Mouse (Mus musculus) layer of hippocampus, postnatal 14 days (tissue): ENCODE data around the gene Mroh2a. TPM values are rescaled to one million over a fixed set of nuclear protein-coding genes. Genes with fewer than 3 reads are reported as not detected.
A peak's percentile ranks its signal among the peaks of the same experiment; 100 is the strongest.

Source experiments
- DNase-seq, 2 experiments: peaks; one replicate each; pipeline ENCODE4 v3.0.0; 2021 to 2022; ENCODE audit warnings: low spot score in 2 of 2, mixed read lengths in 1 of 2
- total RNA-seq, 2 experiments: library from RNA; stranded (reverse); gene quantifications; 2 replicates each; pipeline ENCODE4 v1.2.3; 2021

Mroh2a gene
- total RNA-seq, 2 experiments from 2014 or later = 0.12 to 0.17 TPM

DNA sequence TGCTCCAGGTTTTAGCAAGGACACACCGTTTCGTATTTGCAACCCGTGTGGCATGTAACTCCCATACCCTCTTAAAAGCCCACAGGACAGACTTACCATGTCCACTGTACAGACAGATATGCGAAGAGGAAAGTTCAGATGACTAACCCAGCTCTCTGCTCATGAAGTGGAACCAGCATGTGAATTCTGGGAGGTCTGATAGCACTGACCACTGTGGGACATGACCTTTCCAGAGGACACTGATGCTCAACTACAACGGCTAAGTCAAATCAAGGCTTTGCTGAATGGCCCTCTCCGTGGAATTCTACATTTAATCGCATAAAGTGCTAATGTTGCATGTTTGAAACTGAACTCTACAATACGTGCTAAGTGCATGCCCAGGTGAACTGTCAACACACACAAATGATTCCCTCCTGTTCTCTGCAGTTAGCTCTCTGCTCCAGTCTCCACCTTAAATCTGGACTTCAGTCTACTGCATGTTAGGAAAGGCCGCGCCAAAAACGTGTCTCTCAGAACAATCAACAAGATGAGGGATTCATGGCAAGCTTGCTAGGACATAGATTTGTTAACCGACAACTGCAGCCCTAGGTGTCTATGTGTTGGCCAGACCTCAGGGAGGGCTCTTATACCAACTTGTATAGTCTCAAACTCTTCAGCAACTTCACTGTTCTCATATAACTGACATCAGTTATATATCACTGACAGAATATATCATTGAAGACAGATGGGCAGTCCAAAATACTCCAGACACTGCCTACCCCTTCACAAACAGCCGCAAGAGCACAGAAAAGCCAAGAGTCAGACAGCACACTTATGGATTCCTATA lies 49.1 kb downstream of the Mroh2a start:
- DNase-seq = no peak

DNA sequence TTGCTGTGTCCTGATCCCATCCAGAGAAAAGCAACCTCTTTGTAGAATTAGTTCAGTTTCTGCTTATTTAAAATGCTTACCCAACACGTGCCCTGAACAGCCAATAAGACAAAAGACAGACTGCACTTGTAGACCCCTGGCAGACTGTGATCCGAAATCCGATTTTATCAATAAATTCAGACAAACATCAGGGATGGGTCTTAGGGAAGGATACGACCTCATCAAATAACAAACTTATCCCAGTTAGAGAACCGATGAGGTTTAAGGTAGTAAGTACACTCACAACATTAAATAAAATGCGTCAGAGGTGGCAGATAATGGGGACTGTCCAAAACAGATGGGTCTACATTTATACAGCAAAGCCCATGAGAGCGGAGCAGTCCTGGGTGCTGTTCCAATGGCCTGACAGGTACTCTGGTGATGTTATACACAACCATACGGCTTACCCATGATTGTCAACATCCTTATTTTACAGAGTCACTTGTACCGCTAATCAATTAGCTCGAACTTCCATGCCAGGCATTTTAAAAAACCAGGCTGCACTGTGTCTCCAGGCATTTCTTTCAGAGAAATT lies 49.8 kb downstream of the Mroh2a start:
- no peak for DNase-seq

DNA sequence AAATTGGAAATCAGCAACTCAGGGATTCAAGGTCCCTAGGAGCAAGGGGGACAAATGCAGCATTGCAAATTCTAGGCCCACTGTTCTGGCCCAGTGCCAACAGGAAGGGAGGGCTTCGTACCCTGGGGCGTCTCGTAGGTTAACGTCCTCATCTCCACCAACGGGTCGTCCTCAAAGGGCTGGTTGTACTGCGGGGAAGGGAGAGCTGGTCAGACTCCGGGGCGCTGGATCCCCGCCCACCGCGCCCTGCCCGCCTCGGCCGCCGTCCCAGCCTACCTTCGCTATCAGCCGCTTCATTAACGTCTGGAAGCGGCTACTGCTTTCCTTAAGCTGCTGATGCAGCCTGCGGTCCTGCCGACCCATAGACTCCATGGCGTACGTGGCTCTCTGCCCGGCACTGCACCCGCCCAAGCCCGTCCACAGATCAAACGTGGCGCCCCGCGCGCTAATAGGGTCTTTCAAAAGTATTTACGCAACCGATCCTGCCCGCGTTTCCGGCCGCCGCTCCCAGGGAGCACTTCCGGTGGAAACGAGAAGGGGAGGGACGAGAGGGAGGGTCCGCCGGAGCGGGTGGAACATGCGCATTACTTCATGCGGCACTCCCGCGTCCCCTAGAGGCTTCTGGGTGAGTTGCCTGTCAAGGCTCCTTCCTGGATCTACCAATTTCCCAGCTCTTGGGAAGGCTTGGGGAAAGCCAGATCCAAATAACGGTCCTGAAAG lies 50.5 kb downstream of the Mroh2a start, which contains the start of the genes Hjurp and Trpm8:
Gene Hjurp, minus strand, starts transcription at position 536 of the 720 bp plus-strand sequence.
Gene Trpm8, plus strand, starts transcription at position 564 of the 720 bp plus-strand sequence.
- DNase-seq = peak; percentile 100

DNA sequence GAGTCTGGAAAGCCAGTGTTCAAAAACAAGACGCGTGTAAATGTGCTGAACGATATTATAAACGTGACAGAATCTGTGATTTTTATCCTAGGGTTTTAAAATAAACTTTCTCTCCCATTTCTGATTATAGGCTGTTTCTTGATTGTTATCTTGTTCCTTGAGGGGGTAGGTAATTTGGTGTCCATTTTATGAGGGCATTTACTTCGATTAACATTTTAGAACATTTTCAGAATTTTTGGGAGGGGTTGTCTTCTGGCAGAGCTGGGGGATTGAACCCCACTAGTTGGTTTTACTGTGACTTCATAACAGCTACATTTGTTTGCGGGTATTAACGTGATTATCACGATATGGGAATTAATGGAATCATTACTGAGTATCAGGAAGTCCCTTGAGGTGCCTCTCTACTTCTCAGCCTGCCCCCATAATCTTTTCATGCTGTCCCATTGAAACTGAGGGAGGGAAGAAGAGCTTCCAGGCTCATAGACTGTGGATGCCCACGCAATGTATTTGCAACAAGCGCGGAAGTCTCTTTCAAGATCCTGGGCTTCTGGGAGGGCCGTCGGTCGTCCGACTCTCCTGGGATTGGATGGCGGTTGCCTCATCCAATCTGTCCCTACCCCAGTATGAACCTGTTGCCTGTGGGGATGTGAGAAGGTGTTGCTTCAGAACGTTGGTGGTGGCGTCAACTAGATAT lies 51.2 kb downstream of the Mroh2a start:
- no peak for DNase-seq

DNA sequence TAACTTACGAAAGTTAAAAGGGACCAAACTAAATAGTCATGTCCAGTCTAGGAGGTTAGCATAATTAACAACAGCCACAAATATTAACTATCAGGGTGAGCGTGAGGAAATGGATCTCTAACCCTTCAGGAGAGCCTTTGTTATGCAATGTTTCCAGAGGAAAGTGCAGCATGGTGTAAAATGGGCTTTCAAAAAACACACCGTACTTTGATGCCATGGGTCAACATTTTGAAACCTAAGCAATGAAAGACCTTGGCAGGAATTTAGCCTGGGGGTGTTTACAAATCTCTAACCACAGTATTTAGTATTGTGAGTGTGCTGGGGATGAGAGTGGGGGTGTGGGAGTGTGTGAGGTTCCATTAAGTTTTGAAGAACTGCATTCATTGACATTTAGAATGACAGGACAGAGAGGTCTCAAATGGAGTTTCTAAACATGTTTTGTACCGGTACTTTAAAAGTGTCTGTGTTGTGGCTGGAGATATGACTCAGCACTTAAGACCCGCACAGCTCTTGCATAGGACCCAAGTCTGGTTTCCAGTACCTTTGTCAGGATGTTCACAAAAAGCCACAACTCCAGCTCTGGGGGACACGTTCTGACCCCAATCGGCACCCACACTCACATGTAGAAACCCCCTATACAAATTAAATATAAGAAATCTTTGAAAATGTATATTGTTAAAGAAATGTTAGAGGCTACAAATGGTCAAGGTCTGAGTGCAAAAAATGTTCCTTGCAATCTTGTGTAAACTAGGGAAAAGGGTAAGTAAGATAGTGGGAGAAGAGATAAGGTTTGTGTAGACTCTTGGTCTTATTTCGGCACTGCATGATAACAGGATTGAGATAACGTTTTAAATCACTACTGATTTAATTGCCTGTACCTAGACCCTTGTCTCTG lies 52.6 kb downstream of the Mroh2a start:
- no peak for DNase-seq

DNA sequence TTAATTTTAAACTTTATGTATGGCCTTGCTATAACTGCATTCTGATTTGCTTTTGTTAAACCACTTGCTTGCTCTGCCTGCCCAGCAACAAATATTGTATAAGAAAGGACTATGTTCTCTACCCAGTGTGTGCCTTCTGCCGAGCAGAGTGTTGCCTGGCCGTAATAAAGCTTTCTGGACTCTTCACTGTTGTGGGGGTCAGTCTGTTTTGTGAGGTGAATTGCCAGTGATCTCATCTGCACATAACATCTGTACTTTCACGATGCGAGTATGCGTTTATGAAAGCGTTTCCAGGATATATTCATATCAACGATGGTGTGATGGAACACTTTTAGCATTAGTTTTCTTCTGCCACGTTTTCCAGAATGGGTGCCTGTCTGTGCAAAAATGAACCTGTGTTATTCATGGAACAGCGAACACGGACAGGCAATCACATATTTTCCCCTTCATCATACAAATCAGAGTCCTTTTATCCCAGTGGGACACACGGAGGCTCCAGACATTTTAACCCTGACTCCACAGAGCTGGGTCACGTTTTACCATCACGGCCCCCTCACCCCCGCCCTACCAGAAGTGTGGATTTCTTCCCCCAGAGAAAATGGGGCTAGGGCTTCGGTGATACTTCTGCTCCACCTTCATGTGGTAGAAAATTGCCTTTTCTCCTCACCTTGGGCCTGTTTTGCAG lies 53.4 kb downstream of the Mroh2a start:
- no peak for DNase-seq

DNA sequence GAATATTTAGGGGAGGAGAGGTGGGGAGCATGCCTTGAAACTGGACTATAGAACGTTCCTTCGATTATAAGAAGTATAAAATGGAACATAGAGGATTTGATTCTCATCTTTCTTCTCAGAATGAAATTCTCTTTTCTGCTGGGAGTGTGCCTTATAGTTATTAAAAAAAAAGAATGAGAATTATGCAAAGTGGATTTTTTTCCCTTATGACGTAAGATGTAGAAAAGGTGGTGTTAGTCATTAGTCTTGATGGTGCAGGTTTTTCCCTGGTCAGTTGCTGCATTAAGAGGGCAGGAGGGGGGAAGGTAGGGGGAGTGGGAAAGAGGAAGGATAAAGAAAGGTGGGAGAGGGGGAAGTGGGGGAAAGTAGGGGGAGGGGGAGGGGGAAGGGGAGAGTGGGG lies 55.5 kb downstream of the Mroh2a start:
- no peak for DNase-seq

DNA sequence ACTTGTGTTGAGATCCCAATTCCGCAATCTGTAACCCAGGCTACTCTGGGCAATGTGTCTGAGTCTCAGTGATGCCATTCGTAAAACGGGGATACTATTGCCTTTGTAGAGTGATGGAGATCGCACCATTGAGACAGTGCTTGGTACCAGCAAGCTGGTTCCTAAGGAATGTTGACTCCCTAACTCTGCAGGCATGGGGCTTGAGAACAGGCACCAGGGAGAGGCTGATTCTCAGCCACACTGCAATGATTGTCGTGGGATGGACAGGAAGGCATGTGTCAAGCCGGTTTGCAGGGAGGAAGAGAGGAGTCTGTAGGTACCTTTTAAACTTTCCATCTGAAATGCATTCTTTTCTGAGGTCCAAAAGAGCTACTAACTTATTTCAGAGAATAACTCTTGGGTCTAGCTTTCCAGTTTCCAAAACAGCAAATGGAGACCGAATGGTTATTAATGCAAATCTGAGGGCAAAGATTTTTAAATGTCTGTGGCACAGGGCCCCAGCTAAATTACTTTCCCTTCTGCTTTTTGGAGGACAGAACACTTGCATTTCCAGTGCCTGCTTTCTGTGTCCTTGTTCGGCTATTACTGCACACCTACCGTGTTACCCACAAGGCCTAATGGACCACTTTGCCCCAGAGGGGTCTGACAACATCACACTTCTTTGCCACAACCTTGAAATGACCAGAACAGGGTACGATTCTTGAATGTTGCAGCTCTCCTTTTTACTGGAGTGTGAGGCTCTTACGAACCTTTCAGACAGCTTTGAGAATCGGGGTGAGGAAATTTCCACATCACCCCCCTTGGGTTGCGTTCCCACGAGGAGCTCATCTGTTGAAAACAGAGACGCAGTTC lies 56.8 kb downstream of the Mroh2a start:
- DNase-seq = no peak

DNA sequence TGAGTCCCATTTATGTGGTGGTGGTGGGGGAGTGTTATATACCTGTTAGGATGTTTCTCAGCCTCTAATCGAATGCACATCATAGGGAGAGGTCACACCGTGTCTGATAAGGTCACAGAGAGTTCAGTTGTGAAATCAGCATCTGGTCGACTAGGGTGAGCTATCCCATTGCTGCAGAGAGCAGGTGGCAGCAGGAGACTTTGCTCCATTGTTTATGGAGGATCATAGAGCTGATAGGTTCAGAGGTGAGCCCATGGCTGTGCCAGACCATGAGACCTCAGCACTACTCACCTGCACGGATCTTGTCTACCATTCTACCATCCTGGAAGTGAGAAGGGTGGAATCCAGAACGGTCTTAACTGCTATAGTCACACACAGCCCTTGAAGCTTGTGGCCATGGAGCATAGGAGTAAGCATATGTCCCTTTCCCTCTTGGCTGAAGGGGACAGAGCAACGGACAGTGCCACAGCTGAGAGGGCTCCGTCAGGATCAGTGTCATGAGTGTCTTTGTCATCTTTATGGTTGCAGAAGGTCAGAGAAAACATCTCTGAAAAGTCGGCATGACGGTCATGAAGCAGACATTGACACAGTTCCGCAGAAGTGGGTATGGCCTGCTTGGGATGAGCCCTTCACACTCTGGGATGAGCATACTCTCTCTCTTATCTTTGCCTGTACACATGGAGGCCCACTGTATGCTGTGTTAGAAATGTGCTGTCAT lies 57.6 kb downstream of the Mroh2a start:
- no peak for DNase-seq

DNA sequence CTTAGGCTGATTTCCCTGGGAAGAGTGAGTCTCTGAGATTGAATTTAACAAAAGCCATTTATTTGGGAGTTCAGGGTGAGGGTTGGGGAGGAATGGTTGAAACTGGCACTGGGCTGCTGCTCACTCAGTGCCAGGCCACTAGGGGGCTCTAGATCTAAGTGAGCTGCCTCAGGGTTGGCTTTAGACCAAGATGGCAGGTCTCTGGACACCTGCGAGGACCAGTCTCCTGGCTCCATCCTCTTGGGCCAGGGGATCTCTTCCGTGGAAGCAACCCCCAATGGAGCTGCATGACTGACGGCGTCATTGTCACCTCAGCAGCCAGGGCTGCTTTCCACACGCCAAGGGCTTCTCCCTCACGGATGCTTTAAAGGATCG lies 58.1 kb downstream of the Mroh2a start:
- DNase-seq = no peak

DNA sequence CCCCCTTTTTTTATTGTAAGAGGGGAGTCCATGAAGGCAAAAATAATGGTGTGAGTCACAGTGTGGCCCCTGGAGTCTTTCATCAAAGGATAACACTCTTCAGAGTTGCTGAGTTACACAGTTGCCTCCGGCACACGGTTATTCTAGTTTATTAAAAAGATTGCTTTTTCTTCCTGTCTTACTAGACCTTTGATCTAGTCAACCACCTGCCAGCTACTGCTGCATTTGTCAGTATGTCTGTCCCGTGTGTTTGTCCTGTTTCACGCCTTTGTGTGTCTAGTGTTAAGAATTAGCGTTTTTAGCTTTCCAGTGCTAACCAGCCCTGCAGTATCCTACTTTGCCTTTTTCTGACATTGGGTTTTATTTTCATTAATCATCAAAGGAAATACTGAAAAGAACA lies 58.9 kb downstream of the Mroh2a start:
- no peak for DNase-seq

DNA sequence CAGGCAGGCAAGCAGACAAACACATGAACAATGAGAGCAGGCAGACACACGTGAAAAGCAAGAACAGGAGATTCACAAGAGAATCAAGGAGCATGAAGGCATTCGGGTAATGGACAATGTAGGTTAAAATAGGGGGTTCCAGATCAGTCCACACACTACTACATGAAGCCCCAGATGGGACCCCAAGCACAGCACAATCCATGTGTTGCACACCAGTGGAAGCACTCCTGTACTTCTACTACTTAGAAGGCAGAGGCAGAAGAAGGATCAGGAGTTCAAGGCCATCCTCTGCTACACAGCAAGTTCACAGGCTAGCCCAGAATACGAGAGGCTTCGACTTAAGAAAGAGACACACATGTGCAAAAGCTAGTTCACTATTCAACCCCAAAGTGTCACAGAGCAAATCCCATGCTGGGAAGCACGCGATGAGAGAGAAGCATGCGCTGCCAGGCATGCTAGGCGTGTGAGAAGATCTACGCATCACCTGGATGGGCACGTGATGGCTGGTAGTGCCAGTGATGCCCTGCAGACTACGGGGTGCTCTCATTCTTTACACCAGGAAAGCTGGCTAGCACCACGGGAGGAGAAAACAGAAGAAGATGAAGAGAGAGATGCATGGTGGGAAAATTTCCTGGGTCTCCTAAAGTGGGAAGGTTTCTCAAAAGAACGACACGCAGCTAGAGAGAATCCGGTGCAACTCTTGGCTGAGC lies 59.5 kb downstream of the Mroh2a start:
- no peak for DNase-seq

DNA sequence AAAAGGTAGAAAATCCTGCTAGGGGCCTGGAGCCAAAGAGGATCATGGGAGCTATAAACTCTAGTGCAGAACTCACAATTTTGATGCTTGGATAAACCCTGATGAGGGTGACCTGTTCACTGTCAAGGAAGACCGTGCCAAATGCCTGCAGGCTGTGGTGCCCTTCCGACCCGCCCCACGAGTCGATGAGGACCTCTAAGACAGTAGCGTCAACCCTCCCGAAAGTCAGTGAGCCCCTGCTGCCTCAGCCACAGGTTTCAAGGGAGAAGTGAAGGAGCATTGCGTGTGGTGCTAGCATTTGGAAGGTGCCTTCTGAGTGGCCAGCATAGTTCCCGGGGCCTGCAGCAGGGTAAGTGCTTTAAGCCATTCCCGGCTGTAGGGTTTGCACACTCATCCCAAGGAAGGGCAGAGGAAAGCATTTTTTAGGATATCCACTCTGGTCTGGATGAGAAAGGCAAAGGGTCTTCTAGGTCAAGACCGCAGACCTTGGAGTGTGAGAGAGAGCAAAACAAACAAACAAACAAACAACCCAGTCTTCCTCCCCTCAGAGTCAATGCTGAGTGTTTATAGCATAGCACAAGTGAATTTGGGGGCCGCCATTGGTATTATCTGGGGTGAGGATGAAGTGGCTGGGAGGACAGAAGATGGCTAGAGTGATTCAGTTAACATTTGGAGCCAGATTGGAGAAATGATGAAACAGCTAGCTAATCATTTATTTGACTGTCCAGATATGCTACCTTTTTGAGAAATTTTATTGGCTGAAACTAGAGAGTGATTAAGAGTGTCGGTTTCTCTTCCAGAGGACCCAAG lies 60.3 kb downstream of the Mroh2a start:
- no peak for DNase-seq

DNA sequence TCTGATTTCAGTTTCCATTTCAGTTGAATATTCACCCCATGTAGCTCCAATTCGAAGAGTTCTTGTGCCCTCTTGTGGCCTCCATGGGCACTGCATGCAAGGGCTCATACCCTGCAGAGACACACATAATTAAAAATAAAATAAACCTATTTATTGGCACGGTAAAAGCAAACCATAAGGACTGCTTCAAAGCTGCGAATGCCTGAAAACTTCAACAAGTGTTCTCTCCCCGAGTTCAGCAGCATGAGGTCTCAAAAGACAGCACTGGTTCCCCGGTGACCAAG lies 60.9 kb downstream of the Mroh2a start:
- peak in 1 of 2 experiments; percentile 72 for DNase-seq

DNA sequence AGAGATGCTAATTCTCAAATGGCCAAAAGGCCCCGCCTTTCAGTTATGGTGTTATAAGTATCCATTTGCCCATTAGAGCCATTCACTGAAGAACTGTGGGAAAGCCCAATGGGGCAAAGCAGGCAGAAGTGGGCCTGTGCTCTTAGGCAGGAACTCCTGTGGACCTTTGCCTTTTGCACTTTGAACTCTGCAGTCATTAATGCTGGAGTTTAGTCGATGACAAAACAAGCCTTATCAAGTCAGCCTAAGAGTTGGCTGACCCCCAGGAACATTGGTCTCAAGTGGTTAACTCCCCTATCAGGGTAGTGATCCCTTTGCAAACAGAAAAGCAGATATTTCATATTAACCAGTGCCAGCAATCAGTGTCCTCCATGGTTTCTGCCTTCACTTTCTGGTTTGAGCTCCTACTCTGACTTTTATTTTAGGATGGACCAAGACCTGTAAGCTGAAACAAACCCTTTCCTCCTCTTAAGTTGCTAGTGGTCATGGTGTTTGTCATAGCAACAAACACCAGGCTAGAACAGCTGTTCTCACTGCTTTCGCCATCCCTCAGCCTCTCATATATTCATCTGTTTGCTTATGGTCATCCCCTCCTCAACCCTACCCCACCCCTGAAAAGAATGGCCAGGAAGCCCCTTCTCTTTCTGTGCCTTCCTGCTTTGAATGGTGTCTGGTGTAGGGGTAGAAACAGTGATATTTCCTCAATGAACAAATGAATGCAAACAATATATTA lies 61.4 kb downstream of the Mroh2a start:
- DNase-seq = no peak

DNA sequence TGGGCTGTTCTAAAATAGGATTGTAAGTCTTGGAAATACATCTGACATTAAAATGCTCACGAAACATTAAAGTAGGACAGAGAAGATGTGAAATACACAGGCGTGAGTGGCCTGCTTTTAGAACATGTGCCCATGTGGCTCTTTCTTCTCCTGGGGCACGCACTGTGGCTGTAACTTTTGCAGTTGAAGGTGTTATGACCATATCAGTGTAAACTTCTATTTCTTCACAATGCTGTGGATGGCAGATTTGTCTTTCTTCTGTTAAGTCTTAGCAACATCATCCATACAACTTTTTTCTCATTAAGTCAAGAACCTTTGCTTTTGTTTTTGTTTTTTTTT lies 62.0 kb downstream of the Mroh2a start:
- no peak for DNase-seq
